ENCODE assay signal across 22 mouse cellular contexts in genomic region chr4:108052673-108053072, GRCm38 (mm10). TPM values are rescaled to one million over a fixed set of nuclear protein-coding genes. Genes with fewer than 3 reads are reported as not detected.
"Had no signal": no experiment of that assay in that cellular context is flagged by ENCODE, and none has a peak within 500 bp of the region (broad histone marks: within the 10 kb centered on the region; RNA-seq: fewer than 3 reads in every experiment).

No protein-coding gene starts in this region.

- H3K27me3 ChIP-seq: kidney, embryonic 15.5 days; liver, embryonic 13.5 days; midbrain, embryonic 12.5 days; midbrain, embryonic 15.5 days; neural tube, embryonic 12.5 days; neural tube, embryonic 15.5 days had no signal

- ATAC-seq: lung, postnatal 0 days; midbrain, embryonic 15.5 days had no signal

- H3K9me3 ChIP-seq: kidney, embryonic 15.5 days; liver, embryonic 13.5 days; midbrain, embryonic 12.5 days; midbrain, embryonic 15.5 days; neural tube, embryonic 12.5 days; neural tube, embryonic 15.5 days had no signal

- H3K4me2 ChIP-seq: kidney, embryonic 15.5 days; liver, embryonic 13.5 days; lung, embryonic 14.5 days; midbrain, embryonic 12.5 days; midbrain, embryonic 15.5 days; neural tube, embryonic 12.5 days; neural tube, embryonic 15.5 days had no signal

- H3K4me3 ChIP-seq: kidney, embryonic 15.5 days; left cerebral cortex, adult 2 months; liver, embryonic 13.5 days; midbrain, embryonic 12.5 days; midbrain, embryonic 15.5 days; neural tube, embryonic 12.5 days; neural tube, embryonic 15.5 days had no signal

- H3K4me1 ChIP-seq: kidney, embryonic 15.5 days; midbrain, embryonic 15.5 days; neural tube, embryonic 12.5 days; neural tube, embryonic 15.5 days had no signal

- DNase-seq: kidney, postnatal 14 days; kidney, postnatal 4 days; layer of hippocampus, adult 9-11 months; layer of hippocampus, postnatal 36 days; liver, embryonic 13.5 days; lung, embryonic 14.5 days; right cerebral cortex, adult 18-20 months; right cerebral cortex, postnatal 14 days; right cerebral cortex, postnatal 4 days; thymus, adult 2 months; thymus, postnatal 14 days; thymus, postnatal 4 days had no signal

- H3K27ac ChIP-seq: kidney, embryonic 15.5 days; liver, embryonic 13.5 days; macrophage; midbrain, embryonic 12.5 days; midbrain, embryonic 15.5 days; neural tube, embryonic 12.5 days; neural tube, embryonic 15.5 days; stomach, postnatal 0 days had no signal

- H3K9ac ChIP-seq: kidney, embryonic 15.5 days; liver, embryonic 13.5 days; lung, embryonic 14.5 days; midbrain, embryonic 15.5 days; neural tube, embryonic 12.5 days; neural tube, embryonic 15.5 days had no signal

RNA-seq across cellular contexts. Expression of gene Podn, which starts 43.6 kb away (rescaled TPM):
- total RNA-seq: megakaryocyte, adult 5-6 weeks had no signal
- polyA plus RNA-seq: macrophage had no signal
